Mouse (Mus musculus) embryonic facial prominence, embryonic 13.5 days (tissue): ENCODE measurements around the gene Tldc1. TPM values are rescaled to one million over a fixed set of nuclear protein-coding genes. Genes with fewer than 3 reads are reported as not detected.

Source experiments
- ATAC-seq: fragments of 200-750 bp; cut with Nextera tagmentation; 2 replicates; pipeline ENCODE4 v1.8.0; 2017; ENCODE audit warnings: low read depth; ENCODE audit not compliant: insufficient number of reproducible peaks, insufficient read depth, low FRiP score, low TSS enrichment
- H3K27ac ChIP-seq: fragments of 300-500 bp; sonication (generic); 2 replicates; pipeline ENCODE4 v1.5.1; 2015; ENCODE audit warnings: moderate library complexity, mild to moderate bottlenecking, inconsistent platforms
- H3K27me3 ChIP-seq: fragments of 300-500 bp; sonication (generic); 2 replicates; pipeline ENCODE4 v1.6.1; 2015; ENCODE audit warnings: mild to moderate bottlenecking, inconsistent platforms
- H3K36me3 ChIP-seq: fragments of 300-500 bp; sonication (generic); 2 replicates; pipeline ENCODE4 v1.6.1; 2015; ENCODE audit warnings: mild to moderate bottlenecking, inconsistent platforms
- H3K4me1 ChIP-seq: fragments of 300-500 bp; sonication (generic); 2 replicates; pipeline ENCODE4 v1.6.1; 2015; ENCODE audit warnings: inconsistent platforms
- H3K4me2 ChIP-seq: fragments of 300-500 bp; sonication (generic); 2 replicates; pipeline ENCODE4 v1.6.1; 2015; ENCODE audit warnings: moderate library complexity, mild to moderate bottlenecking, inconsistent platforms
- H3K4me3 ChIP-seq: fragments of 300-500 bp; sonication (generic); 2 replicates; pipeline ENCODE4 v1.5.1; 2015; ENCODE audit warnings: mild to moderate bottlenecking, inconsistent platforms
- H3K9ac ChIP-seq: fragments of 300-500 bp; sonication (generic); 2 replicates; pipeline ENCODE4 v1.6.1; 2015; ENCODE audit warnings: mild to moderate bottlenecking, inconsistent platforms
- H3K9me3 ChIP-seq: fragments of 300-500 bp; sonication (generic); 2 replicates; pipeline ENCODE4 v1.6.1; 2016; ENCODE audit warnings: inconsistent platforms
- WGBS: fragments of 180-500 bp; shearing (Covaris S2); methylation state at CpG from one replicate; pipeline ENCODE4 v1.1.7; 2015; ENCODE audit warnings: mixed read lengths; 5-methylcytosine and 5-hydroxymethylcytosine counted together
- polyA plus RNA-seq: library from polyadenylated mRNA; unstranded; fragments of >200 nt; fragmentation: Nextera tagmentation; extraction: Ambion mirVana; gene quantifications from 2 replicates; pipeline ENCODE4 v1.2.1, GENCODE M21; 2015

The Tldc1 gene
- polyA plus RNA-seq, 1 experiment from 2014 or later: 11.7 TPM

GRCm38 (mm10) chr8:119736348-119736917 is 41.8 kb downstream of the Tldc1 start:
- Histone ChIP-seq H3K9me3 (no peaks in the 10 kb centered on the region), H3K27ac (no peak overlapping the region), H3K36me3 (no peaks in the 10 kb centered on the region), H3K4me3 (no peak overlapping the region), H3K9ac (no peak overlapping the region), H3K4me1 (no peaks in the 10 kb centered on the region), H3K27me3 (no peaks in the 10 kb centered on the region), H3K4me2 (no peak overlapping the region)
- 82% methylated on average over 10 of the region's 10 CpGs for WGBS
- ATAC-seq: no peak

- no peaks in the 10 kb centered on the region for H3K36me3 ChIP-seq
- H3K4me1 ChIP-seq: no peaks in the 10 kb centered on the region
- WGBS: 84% methylated on average over 13 of the region's 13 CpGs
- H3K27ac ChIP-seq: no peak overlapping the region
- H3K4me2 ChIP-seq: no peak overlapping the region
- no peaks in the 10 kb centered on the region for H3K27me3 ChIP-seq
- H3K4me3 ChIP-seq: no peak overlapping the region
- no peaks in the 10 kb centered on the region for H3K9me3 ChIP-seq
- H3K9ac ChIP-seq: no peak overlapping the region
- ATAC-seq: no peak
Observed at GRCm38 (mm10) chr8:119732072-119732471, 46.1 kb downstream of the Tldc1 start.

- Histone ChIP-seq H3K27ac (no peak overlapping the region), H3K4me2 (no peak overlapping the region), H3K27me3 (no peaks in the 10 kb centered on the region), H3K9ac (no peak overlapping the region), H3K4me1 (no peaks in the 10 kb centered on the region), H3K9me3 (no peaks in the 10 kb centered on the region), H3K4me3 (no peak overlapping the region), H3K36me3 (no peaks in the 10 kb centered on the region)
- WGBS: 86% methylated on average over 8 of the region's 8 CpGs
- no peak for ATAC-seq
Observed at GRCm38 (mm10) chr8:119728351-119728895, 49.8 kb downstream of the Tldc1 start.

- 88% methylated on average over 8 of the region's 8 CpGs for WGBS
Observed at GRCm38 (mm10) chr8:119727093-119727492, 51.1 kb downstream of the Tldc1 start.

GRCm38 (mm10) chr8:119724596-119724995 is 53.6 kb downstream of the Tldc1 start:
- H3K36me3 ChIP-seq: no peaks in the 10 kb centered on the region

More at GRCm38 (mm10) chr8:119727093-119727492, 51.1 kb downstream of the Tldc1 start:
- Histone ChIP-seq H3K27me3 (no peaks in the 10 kb centered on the region), H3K9me3 (no peaks in the 10 kb centered on the region), H3K9ac (no peak overlapping the region), H3K4me1 (no peaks in the 10 kb centered on the region), H3K36me3 (no peaks in the 10 kb centered on the region), H3K27ac (no peak overlapping the region), H3K4me2 (no peak overlapping the region), H3K4me3 (no peak overlapping the region)
- no peak for ATAC-seq

GRCm38 (mm10) chr8:119723676-119724075 is 54.5 kb downstream of the Tldc1 start:
- Histone ChIP-seq H3K27me3 (no peaks in the 10 kb centered on the region), H3K4me2 (no peak overlapping the region), H3K27ac (no peak overlapping the region), H3K4me1 (0 out of 2 replicates have a peak, but pooled peaks cover 5% of the 10 kb centered on the region), H3K9ac (no peak overlapping the region), H3K36me3 (no peaks in the 10 kb centered on the region), H3K9me3 (no peaks in the 10 kb centered on the region), H3K4me3 (no peak overlapping the region)
- ATAC-seq: no peak
- WGBS: 66% methylated on average over 4 of the region's 4 CpGs

More at GRCm38 (mm10) chr8:119724596-119724995, 53.6 kb downstream of the Tldc1 start:
- Histone ChIP-seq H3K27me3 (no peaks in the 10 kb centered on the region), H3K4me2 (no peak overlapping the region), H3K4me1 (0 out of 2 replicates have a peak, but pooled peaks cover 5% of the 10 kb centered on the region), H3K9ac (no peak overlapping the region), H3K9me3 (no peaks in the 10 kb centered on the region), H3K4me3 (no peak overlapping the region), H3K27ac (no peak overlapping the region)
- ATAC-seq: no peak
- 85% methylated on average over 6 of the region's 6 CpGs for WGBS

- Histone ChIP-seq H3K4me3 (no peak overlapping the region), H3K4me2 (no peak overlapping the region), H3K9me3 (no peaks in the 10 kb centered on the region), H3K9ac (no peak overlapping the region), H3K4me1 (0 out of 2 replicates have a peak, but pooled peaks cover 5% of the 10 kb centered on the region), H3K27me3 (no peaks in the 10 kb centered on the region), H3K27ac (no peak overlapping the region), H3K36me3 (no peaks in the 10 kb centered on the region)
- WGBS: 51% methylated on average over 6 of the region's 6 CpGs
- ATAC-seq: no peak
Observed at GRCm38 (mm10) chr8:119722348-119722747, 55.9 kb downstream of the Tldc1 start.

GRCm38 (mm10) chr8:119719011-119719501 is 59.2 kb downstream of the Tldc1 start:
- 71% methylated on average over 12 of the region's 12 CpGs for whole genome bisulfite sequencing
- no peak for ATAC-seq
- H3K4me2 ChIP-seq: no peak overlapping the region
- no peak overlapping the region for H3K9ac ChIP-seq
- H3K27ac ChIP-seq: no peak overlapping the region
- no peaks in the 10 kb centered on the region for H3K9me3 ChIP-seq
- peaks cover 5% of the 10 kb centered on the region; the same call in 1 of the 2 replicates for H3K4me1 ChIP-seq
- no peak overlapping the region for H3K4me3 ChIP-seq
- H3K36me3 ChIP-seq: no peaks in the 10 kb centered on the region
- H3K27me3 ChIP-seq: no peaks in the 10 kb centered on the region

- WGBS: 63% methylated on average over 9 of the region's 9 CpGs
- Histone ChIP-seq H3K4me3 (no peak overlapping the region), H3K4me1 (peaks cover 5% of the 10 kb centered on the region; the same call in 1 of the 2 replicates), H3K9ac (no peak overlapping the region), H3K4me2 (no peak overlapping the region), H3K9me3 (no peaks in the 10 kb centered on the region), H3K27ac (no peak overlapping the region), H3K27me3 (no peaks in the 10 kb centered on the region), H3K36me3 (no peaks in the 10 kb centered on the region)
- no peak for ATAC-seq
Observed at GRCm38 (mm10) chr8:119717765-119718164, 60.5 kb downstream of the Tldc1 start.

GRCm38 (mm10) chr8:119716730-119717299 is 61.4 kb downstream of the Tldc1 start:
- H3K27ac ChIP-seq: no peak overlapping the region
- H3K4me1 ChIP-seq: peaks cover 5% of the 10 kb centered on the region; the same call in 1 of the 2 replicates
- H3K4me3 ChIP-seq: no peak overlapping the region
- ATAC-seq: no peak
- no peaks in the 10 kb centered on the region for H3K36me3 ChIP-seq
- no peak overlapping the region for H3K9ac ChIP-seq
- H3K27me3 ChIP-seq: no peaks in the 10 kb centered on the region
- no peaks in the 10 kb centered on the region for H3K9me3 ChIP-seq
- no peak overlapping the region for H3K4me2 ChIP-seq

- peaks cover 5% of the 10 kb centered on the region; the same call in 1 of the 2 replicates for H3K4me1 ChIP-seq
- no peak overlapping the region for H3K4me3 ChIP-seq
- no peak overlapping the region for H3K9ac ChIP-seq
- no peak for ATAC-seq
- WGBS: 68% methylated on average over 12 of the region's 12 CpGs
- no peaks in the 10 kb centered on the region for H3K27me3 ChIP-seq
- no peak overlapping the region; the same call in 1 of the 2 replicates for H3K27ac ChIP-seq
- no peaks in the 10 kb centered on the region for H3K9me3 ChIP-seq
- no peaks in the 10 kb centered on the region for H3K36me3 ChIP-seq
- no peak overlapping the region for H3K4me2 ChIP-seq
Observed at GRCm38 (mm10) chr8:119715221-119715620, 63.0 kb downstream of the Tldc1 start.

- ATAC-seq: no peak
- Histone ChIP-seq H3K4me2 (no peak overlapping the region), H3K4me3 (no peak overlapping the region), H3K27me3 (no peaks in the 10 kb centered on the region), H3K4me1 (peaks cover 10% of the 10 kb centered on the region; the same call in 1 of the 2 replicates), H3K36me3 (no peaks in the 10 kb centered on the region), H3K27ac (no peak overlapping the region), H3K9ac (no peak overlapping the region), H3K9me3 (no peaks in the 10 kb centered on the region)
- WGBS: 66% methylated on average over 5 of the region's 5 CpGs
Observed at GRCm38 (mm10) chr8:119713421-119713820, 64.8 kb downstream of the Tldc1 start.
